Mouse (Mus musculus) intestine, embryonic 15.5 days (tissue): ENCODE measurements around the gene Krba1. TPM values are rescaled to one million over a fixed set of nuclear protein-coding genes. Genes with fewer than 3 reads are reported as not detected.

ENCODE experiments used
- ATAC-seq: fragments of 200-750 bp; cut with Nextera tagmentation; 2 replicates; pipeline ENCODE4 v1.8.0; 2017; ENCODE audit warnings: moderate TSS enrichment, moderate library complexity
- H3K27ac ChIP-seq: fragments of 300-500 bp; sonication (generic); 2 replicates; pipeline ENCODE4 v1.5.1; 2015; ENCODE audit warnings: mild to moderate bottlenecking, inconsistent platforms
- H3K27me3 ChIP-seq: fragments of 300-500 bp; sonication (generic); replicated peaks from 2 replicates; pipeline ENCODE4 v1.6.1; 2015; ENCODE audit warnings: inconsistent platforms
- H3K36me3 ChIP-seq: fragments of 300-500 bp; sonication (generic); 2 replicates; pipeline ENCODE4 v1.6.1; 2015; ENCODE audit warnings: inconsistent platforms
- H3K4me1 ChIP-seq: fragments of 300-500 bp; sonication (generic); replicated peaks from 2 replicates; pipeline ENCODE4 v1.6.1; 2015; ENCODE audit warnings: inconsistent platforms
- H3K4me2 ChIP-seq: fragments of 300-500 bp; sonication (generic); replicated peaks from 2 replicates; pipeline ENCODE4 v1.6.1; 2015; ENCODE audit warnings: mild to moderate bottlenecking, inconsistent platforms
- H3K4me3 ChIP-seq: fragments of 300-500 bp; sonication (generic); replicated peaks from 2 replicates; pipeline ENCODE4 v1.5.1; 2015; ENCODE audit warnings: inconsistent platforms
- H3K9ac ChIP-seq: fragments of 300-500 bp; sonication (generic); 2 replicates; pipeline ENCODE4 v1.6.1; 2015; ENCODE audit warnings: inconsistent platforms
- H3K9me3 ChIP-seq: fragments of 300-500 bp; sonication (generic); 2 replicates; pipeline ENCODE4 v1.6.1; 2016; ENCODE audit warnings: inconsistent platforms
- WGBS: fragments of 180-500 bp; shearing (Covaris S2); methylation state at CpG from one replicate; pipeline ENCODE4 v1.1.7; 2015; 5-methylcytosine and 5-hydroxymethylcytosine counted together
- polyA plus RNA-seq: library from polyadenylated mRNA; unstranded; fragments of >200 nt; fragmentation: Nextera tagmentation; extraction: Ambion mirVana; gene quantifications from 2 replicates; pipeline ENCODE4 v1.2.1, GENCODE M21; 2015

The Krba1 gene
- polyA plus RNA-seq, 1 experiment from 2014 or later = 14.2 TPM

GRCm38 (mm10) chr6:48410551-48410950 lies 15.2 kb downstream of the Krba1 start:
- Histone ChIP-seq H3K4me3 (no peak overlapping the region), H3K4me1 (0 out of 2 replicates have a peak, but pooled peaks cover 7% of the 10 kb centered on the region), H3K4me2 (no peak overlapping the region), H3K9me3 (no peaks in the 10 kb centered on the region), H3K9ac (no peak overlapping the region), H3K36me3 (peaks cover 44% of the 10 kb centered on the region), H3K27ac (peak overlapping the region; percentile 59; the same call in 1 of the 2 replicates), H3K27me3 (no peaks in the 10 kb centered on the region)
- no peak for ATAC-seq
- 75% methylated on average over 3 of the region's 3 CpGs for WGBS

DNA sequence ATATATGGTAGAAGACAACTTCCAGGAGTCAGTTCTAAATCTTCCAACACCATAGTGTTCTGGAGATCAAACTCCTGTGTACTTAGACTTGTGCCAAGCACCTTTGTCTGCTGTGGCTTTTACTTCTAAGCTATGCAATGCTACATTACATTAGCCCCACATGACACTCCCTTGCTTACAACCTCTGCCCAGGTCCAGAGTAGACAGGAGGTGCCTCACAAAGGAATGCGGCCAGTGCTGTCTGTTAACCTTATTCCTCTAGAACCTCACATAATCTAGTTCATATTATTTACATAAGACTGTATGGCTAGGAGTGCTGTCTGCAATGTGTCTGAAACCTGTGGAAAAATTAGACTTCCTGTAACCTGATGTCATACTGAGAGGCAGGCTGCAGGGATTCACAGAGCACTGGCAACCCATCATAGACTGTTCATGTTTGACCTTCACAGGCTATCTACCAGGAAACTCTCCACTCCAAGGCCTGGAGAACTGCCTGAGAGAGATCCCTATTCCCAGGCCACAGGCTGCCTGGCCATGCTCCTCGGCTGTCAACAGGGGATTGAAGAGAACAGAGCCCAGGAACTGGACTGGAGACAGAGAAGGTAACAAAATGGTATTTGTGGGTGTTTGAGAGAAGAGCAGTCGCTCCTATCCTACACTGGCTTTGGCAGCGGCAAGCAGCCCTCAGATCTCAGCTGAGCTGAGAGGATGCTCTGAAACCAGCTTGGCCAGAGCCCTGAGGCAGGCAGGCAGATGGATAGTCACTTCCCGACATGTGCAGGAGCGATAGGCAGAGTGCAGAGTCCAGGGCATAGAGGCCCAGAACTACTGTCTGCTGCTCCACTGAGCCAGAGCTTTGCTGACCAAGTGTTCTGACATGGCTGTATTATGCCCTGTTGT lies 16.1 kb downstream of the Krba1 start:
- H3K4me1 ChIP-seq = 0 out of 2 replicates have a peak, but pooled peaks cover 7% of the 10 kb centered on the region
- peaks cover 48% of the 10 kb centered on the region for H3K36me3 ChIP-seq
- ATAC-seq = peak; percentile 91
- H3K27ac ChIP-seq = peak overlapping the region; percentile 84
- H3K4me3 ChIP-seq = no peak overlapping the region
- H3K4me2 ChIP-seq = 0 out of 2 replicates have a peak overlapping the region, but pooled peaks have one; percentile 3
- no peaks in the 10 kb centered on the region for H3K9me3 ChIP-seq
- no peaks in the 10 kb centered on the region for H3K27me3 ChIP-seq
- H3K9ac ChIP-seq = no peak overlapping the region
- WGBS = 75% methylated on average over 6 of the region's 6 CpGs

DNA sequence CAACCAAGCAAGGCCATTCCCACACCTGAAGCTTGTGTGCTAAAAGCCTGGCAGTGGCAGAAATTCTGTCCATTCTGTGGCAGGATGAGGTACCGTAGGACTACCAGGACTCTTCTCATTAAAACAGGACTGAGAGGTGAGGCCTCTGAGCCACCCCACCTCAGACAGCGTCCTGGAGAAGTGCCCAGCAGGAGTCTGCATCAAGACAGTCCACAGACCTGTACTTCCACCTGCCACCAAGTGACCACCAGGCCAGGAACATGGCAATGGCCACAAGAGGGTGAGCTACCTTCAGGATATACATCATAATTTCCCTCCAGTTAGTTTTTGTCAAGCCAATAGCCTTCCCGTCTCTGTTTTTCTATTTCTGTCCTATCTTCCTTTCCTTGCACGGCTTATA lies 16.8 kb downstream of the Krba1 start:
- ATAC-seq = peak; percentile 5; the same call in 1 of the 2 replicates
- Histone ChIP-seq H3K4me1 (0 out of 2 replicates have a peak, but pooled peaks cover 7% of the 10 kb centered on the region), H3K9me3 (no peaks in the 10 kb centered on the region), H3K4me3 (no peak overlapping the region), H3K27me3 (no peaks in the 10 kb centered on the region), H3K36me3 (peaks cover 43% of the 10 kb centered on the region), H3K4me2 (0 out of 2 replicates have a peak overlapping the region, but pooled peaks have one; percentile 3), H3K9ac (no peak overlapping the region), H3K27ac (peak overlapping the region; percentile 84)
- 90% methylated on average over 4 of the region's 4 CpGs for WGBS

DNA sequence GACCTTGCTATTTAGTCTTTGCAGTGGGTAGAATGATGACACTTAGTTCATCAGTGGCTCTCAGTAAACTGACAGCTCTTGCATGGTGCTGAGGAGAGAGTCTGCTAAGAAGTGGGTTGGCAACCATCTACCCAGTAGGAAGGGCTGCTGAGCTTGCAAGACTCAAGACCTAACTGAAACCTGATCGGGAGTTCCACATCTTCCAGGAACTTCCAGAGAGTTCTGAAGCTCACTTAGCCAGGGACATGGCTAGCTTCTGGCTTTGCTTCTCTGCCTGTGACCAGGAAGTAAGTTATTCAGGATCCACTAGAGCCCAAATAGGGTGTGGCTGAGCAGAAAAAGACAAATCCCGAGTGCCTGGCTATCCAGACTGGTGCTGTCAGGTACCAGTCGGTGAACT lies 17.3 kb downstream of the Krba1 start:
- Histone ChIP-seq H3K4me2 (no peak overlapping the region), H3K9ac (no peak overlapping the region), H3K4me3 (no peak overlapping the region), H3K4me1 (0 out of 2 replicates have a peak, but pooled peaks cover 7% of the 10 kb centered on the region), H3K9me3 (no peaks in the 10 kb centered on the region), H3K27ac (peak overlapping the region; percentile 84; the same call in 1 of the 2 replicates), H3K36me3 (peaks cover 40% of the 10 kb centered on the region), H3K27me3 (no peaks in the 10 kb centered on the region)
- no peak for ATAC-seq
- 63% methylated on average over 3 of the region's 3 CpGs for WGBS

GRCm38 (mm10) chr6:48413081-48413480 lies 17.7 kb downstream of the Krba1 start:
- H3K9ac ChIP-seq = no peak overlapping the region
- H3K4me3 ChIP-seq = no peak overlapping the region
- H3K27me3 ChIP-seq = no peaks in the 10 kb centered on the region
- no peak overlapping the region for H3K4me2 ChIP-seq
- H3K27ac ChIP-seq = no peak overlapping the region
- 80% methylated on average over 10 of the region's 10 CpGs for WGBS
- peaks cover 38% of the 10 kb centered on the region for H3K36me3 ChIP-seq
- H3K9me3 ChIP-seq = no peaks in the 10 kb centered on the region
- ATAC-seq = no peak
- 0 out of 2 replicates have a peak, but pooled peaks cover 7% of the 10 kb centered on the region for H3K4me1 ChIP-seq

DNA sequence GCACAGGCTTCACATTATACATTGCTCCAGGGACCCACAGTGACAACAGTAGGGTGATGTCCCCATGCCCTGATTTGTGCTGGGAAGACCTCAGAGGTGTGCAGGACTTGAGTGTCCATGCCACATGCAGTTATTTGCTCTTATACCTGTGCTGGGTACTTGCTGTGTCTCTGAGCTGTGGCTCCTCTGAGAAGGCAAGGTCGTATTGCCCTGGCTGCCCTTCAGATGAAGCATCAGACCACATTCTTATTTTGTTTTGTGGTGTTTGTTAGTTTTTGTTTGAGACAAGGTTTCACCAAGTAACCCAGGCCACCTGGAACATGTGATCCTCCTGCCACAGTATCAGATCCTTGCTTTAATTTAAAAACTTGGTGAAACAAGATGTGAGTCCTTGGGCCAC lies 19.5 kb downstream of the Krba1 start:
- Histone ChIP-seq H3K27me3 (no peaks in the 10 kb centered on the region), H3K36me3 (peaks cover 23% of the 10 kb centered on the region), H3K9ac (no peak overlapping the region), H3K4me1 (0 out of 2 replicates have a peak, but pooled peaks cover 7% of the 10 kb centered on the region), H3K9me3 (no peaks in the 10 kb centered on the region), H3K27ac (no peak overlapping the region), H3K4me2 (no peak overlapping the region), H3K4me3 (no peak overlapping the region)
- no peak for ATAC-seq
- 87% methylated on average over 1 of the region's 1 CpGs for WGBS

DNA sequence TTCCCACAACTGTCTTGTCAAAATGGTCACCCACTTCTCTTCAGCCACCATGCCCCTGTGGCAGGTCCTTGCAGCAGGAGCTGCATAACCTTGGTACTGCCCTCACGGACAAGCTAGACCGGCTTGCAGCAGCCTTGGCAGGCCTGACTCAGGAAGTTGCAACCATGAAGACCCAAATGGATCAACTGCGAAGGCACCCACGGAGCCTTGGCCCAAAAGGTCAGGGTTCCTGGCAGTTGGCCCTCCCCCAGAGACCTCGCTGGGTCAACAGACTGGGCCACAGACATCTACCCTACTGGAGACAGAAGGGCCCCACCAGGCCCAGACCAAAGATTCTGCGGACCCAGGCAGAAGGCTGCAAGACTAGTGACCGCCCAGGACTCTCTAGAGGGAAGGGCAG lies 20.2 kb downstream of the Krba1 start:
- Histone ChIP-seq H3K36me3 (peaks cover 18% of the 10 kb centered on the region), H3K4me2 (no peak overlapping the region), H3K9ac (no peak overlapping the region), H3K4me3 (no peak overlapping the region), H3K4me1 (0 out of 2 replicates have a peak, but pooled peaks cover 7% of the 10 kb centered on the region), H3K9me3 (no peaks in the 10 kb centered on the region), H3K27ac (no peak overlapping the region), H3K27me3 (no peaks in the 10 kb centered on the region)
- ATAC-seq = no peak
- 92% methylated on average over 7 of the region's 7 CpGs for WGBS

DNA sequence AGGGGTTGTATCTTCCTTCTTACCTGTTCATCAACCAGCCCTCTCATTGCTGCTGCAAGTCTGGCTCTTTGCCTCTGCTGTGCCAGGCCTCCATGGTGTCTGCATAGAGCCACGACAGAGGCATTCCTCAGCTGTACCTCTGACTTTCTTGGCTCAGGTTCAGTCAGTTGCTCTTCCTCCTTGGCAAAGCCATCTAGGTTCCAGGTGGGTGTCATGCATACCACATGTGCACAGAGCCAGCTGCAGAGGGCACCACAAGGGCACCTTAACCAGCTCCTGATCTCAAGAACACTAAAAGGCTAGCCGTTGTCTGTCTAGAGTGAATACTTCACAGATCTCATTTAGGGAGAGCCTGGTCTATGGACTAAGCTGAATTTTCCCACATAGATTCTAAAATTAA lies 21.1 kb downstream of the Krba1 start:
- Histone ChIP-seq H3K27ac (no peak overlapping the region), H3K9me3 (no peaks in the 10 kb centered on the region), H3K4me3 (no peak overlapping the region), H3K4me2 (no peak overlapping the region), H3K36me3 (peaks cover 18% of the 10 kb centered on the region), H3K4me1 (0 out of 2 replicates have a peak, but pooled peaks cover 7% of the 10 kb centered on the region), H3K9ac (no peak overlapping the region), H3K27me3 (no peaks in the 10 kb centered on the region)
- WGBS = 74% methylated on average over 2 of the region's 2 CpGs
- ATAC-seq = no peak

GRCm38 (mm10) chr6:48420647-48421046 lies 25.3 kb downstream of the Krba1 start:
- Histone ChIP-seq H3K9me3 (no peaks in the 10 kb centered on the region), H3K9ac (no peak overlapping the region), H3K4me3 (no peak overlapping the region), H3K27ac (no peak overlapping the region), H3K27me3 (no peaks in the 10 kb centered on the region), H3K4me2 (no peak overlapping the region), H3K36me3 (peaks cover 3% of the 10 kb centered on the region; the same call in 1 of the 2 replicates), H3K4me1 (no peaks in the 10 kb centered on the region)
- WGBS = 11% methylated on average over 2 of the region's 2 CpGs
- no peak for ATAC-seq

DNA sequence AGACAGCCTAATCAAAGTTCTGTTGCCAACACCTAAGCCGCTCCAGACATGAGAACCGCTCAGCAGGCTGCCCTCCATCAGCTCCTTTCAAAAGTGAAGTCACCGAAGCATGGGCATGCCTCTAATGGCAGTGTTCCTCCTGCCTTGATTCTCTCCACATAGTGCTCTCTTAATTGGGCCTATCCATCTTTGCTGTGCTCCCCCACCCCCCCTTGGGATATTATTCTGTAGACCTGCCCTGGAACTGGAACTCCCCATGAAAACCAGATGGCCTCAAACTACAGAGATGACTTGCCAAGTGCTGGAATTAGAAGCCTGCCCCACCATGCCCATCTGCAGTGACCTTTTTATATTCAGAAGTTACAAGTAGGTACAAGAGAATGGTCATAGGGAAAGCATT lies 27.9 kb downstream of the Krba1 start:
- 88% methylated on average over 3 of the region's 3 CpGs for WGBS
- Histone ChIP-seq H3K27ac (no peak overlapping the region), H3K27me3 (no peaks in the 10 kb centered on the region), H3K4me2 (no peak overlapping the region), H3K36me3 (no peaks in the 10 kb centered on the region), H3K4me3 (no peak overlapping the region), H3K9me3 (no peaks in the 10 kb centered on the region), H3K9ac (no peak overlapping the region), H3K4me1 (no peaks in the 10 kb centered on the region)
- no peak for ATAC-seq

- WGBS = 61% methylated on average over 5 of the region's 5 CpGs
- no peak overlapping the region for H3K9ac ChIP-seq
- no peak overlapping the region for H3K27ac ChIP-seq
- no peaks in the 10 kb centered on the region for H3K9me3 ChIP-seq
- no peaks in the 10 kb centered on the region for H3K36me3 ChIP-seq
- H3K27me3 ChIP-seq = no peaks in the 10 kb centered on the region
- no peak for ATAC-seq
- H3K4me2 ChIP-seq = no peak overlapping the region
- H3K4me3 ChIP-seq = no peak overlapping the region
- no peaks in the 10 kb centered on the region for H3K4me1 ChIP-seq
Measured at GRCm38 (mm10) chr6:48424074-48424473, 28.7 kb downstream of the Krba1 start.

DNA sequence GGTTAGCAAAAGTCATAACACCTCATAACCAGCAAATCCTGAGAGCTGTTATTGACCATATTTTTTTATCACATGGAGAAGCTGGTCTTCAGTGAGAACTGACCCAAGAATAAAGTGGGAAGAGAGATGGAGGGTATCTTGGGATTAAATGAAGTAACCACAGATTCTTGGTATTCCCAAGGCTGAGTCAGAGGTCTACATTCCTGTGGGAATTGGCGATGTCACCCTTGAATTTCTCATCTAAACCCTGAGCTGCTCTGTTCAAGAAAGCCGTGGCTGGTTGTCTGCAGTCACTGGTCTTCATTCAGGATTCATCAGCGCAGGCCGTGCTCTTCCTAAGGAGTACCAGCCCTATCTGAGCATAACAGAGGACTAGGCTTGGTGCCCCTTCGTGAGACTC lies 31.6 kb downstream of the Krba1 start:
- Histone ChIP-seq H3K9ac (no peak overlapping the region), H3K9me3 (no peaks in the 10 kb centered on the region), H3K4me1 (no peaks in the 10 kb centered on the region), H3K27ac (no peak overlapping the region), H3K27me3 (no peaks in the 10 kb centered on the region), H3K4me2 (no peak overlapping the region), H3K4me3 (no peak overlapping the region), H3K36me3 (no peaks in the 10 kb centered on the region)
- ATAC-seq = no peak
- 77% methylated on average over 5 of the region's 5 CpGs for WGBS
